Mouse (Mus musculus): ENCODE measurements around the gene Aplp1.
"Not testable (repeated sequence)": the region's sequence is repeated elsewhere in the genome, so short reads cannot be mapped to it uniquely, and the experiment has no call there.

Gene Aplp1

GRCm38 (mm10) chr7:30444971-30445751 is at the start of gene Aplp1:
Gene Aplp1 (minus strand): TSS chr7:30445535.
- in situ Hi-C loops (cut with MboI; ENCODE audit: low sequenced_read_pairs), result loop anchor here (5.0 kb wide), 1 partner anchor 47 kb away; the partner anchor contains the start of gene Prodh2

GRCm38 (mm10) chr7:30493401-30493931 is 48.1 kb upstream of the Aplp1 start, which contains the start of gene Prodh2:
Gene Prodh2 (plus strand): TSS chr7:30493622.
- in situ Hi-C loops (cut with MboI; ENCODE audit: low sequenced_read_pairs), result loop anchor here (5.0 kb wide), 1 partner anchor 51 kb away; no protein-coding TSS in a partner anchor

- in situ Hi-C loops (cut with MboI; ENCODE audit: low sequenced_read_pairs), result loop anchor here (5.0 kb wide), 1 partner anchor 50 kb away; no protein-coding TSS in a partner anchor
Observed at GRCm38 (mm10) chr7:30492765-30493164, 47.4 kb upstream of the Aplp1 start.

- in situ Hi-C loops (cut with MboI; ENCODE audit: low sequenced_read_pairs), result loop anchor here (5.0 kb wide), 1 partner anchor 49 kb away; no protein-coding TSS in a partner anchor
Observed at GRCm38 (mm10) chr7:30490957-30491307, 45.6 kb upstream of the Aplp1 start.

- in situ Hi-C loops (cut with MboI; ENCODE audit: low sequenced_read_pairs), result loop anchor here (5.0 kb wide), 1 partner anchor 48 kb away; no protein-coding TSS in a partner anchor
Observed at GRCm38 (mm10) chr7:30490251-30490956, 45.1 kb upstream of the Aplp1 start.

- in situ Hi-C loops (cut with MboI; ENCODE audit: low sequenced_read_pairs), result no loop called here
Observed at GRCm38 (mm10) chr7:30484250-30484649, 38.9 kb upstream of the Aplp1 start.

- in situ Hi-C loops (cut with MboI; ENCODE audit: low sequenced_read_pairs), result no loop called here
Observed at GRCm38 (mm10) chr7:30477415-30478381, 32.4 kb upstream of the Aplp1 start.

GRCm38 (mm10) chr7:30476136-30476535 is 30.8 kb upstream of the Aplp1 start:
- in situ Hi-C loops (cut with MboI; ENCODE audit: low sequenced_read_pairs), result not testable (repeated sequence)

- in situ Hi-C loops (cut with MboI; ENCODE audit: low sequenced_read_pairs), result no loop called here
Observed at GRCm38 (mm10) chr7:30474999-30475398, 29.7 kb upstream of the Aplp1 start.

GRCm38 (mm10) chr7:30472411-30472810 is 27.1 kb upstream of the Aplp1 start:
- in situ Hi-C loops (cut with MboI; ENCODE audit: low sequenced_read_pairs), result no loop called here

GRCm38 (mm10) chr7:30464816-30465300 is 19.5 kb upstream of the Aplp1 start:
- in situ Hi-C loops (cut with MboI; ENCODE audit: low sequenced_read_pairs), result no loop called here

- in situ Hi-C loops (cut with MboI; ENCODE audit: low sequenced_read_pairs), result no loop called here
Observed at GRCm38 (mm10) chr7:30463996-30464395, 18.7 kb upstream of the Aplp1 start.

- in situ Hi-C loops (cut with MboI; ENCODE audit: low sequenced_read_pairs), result no loop called here
Observed at GRCm38 (mm10) chr7:30463568-30463967, 18.2 kb upstream of the Aplp1 start.

GRCm38 (mm10) chr7:30459484-30459883 is 14.1 kb upstream of the Aplp1 start:
- in situ Hi-C loops (cut with MboI; ENCODE audit: low sequenced_read_pairs), result no loop called here

GRCm38 (mm10) chr7:30457629-30458330 is 12.4 kb upstream of the Aplp1 start, which contains the start of the genes Kirrel2 and Nphs1:
Gene Kirrel2 (minus strand): TSS chr7:30457690.
Gene Nphs1 (plus strand): TSS chr7:30458315.
- in situ Hi-C loops (cut with MboI; ENCODE audit: low sequenced_read_pairs), result no loop called here

- in situ Hi-C loops (cut with MboI; ENCODE audit: low sequenced_read_pairs), result no loop called here
Observed at GRCm38 (mm10) chr7:30456911-30457628, 11.7 kb upstream of the Aplp1 start.

- in situ Hi-C loops (cut with MboI; ENCODE audit: low sequenced_read_pairs), result no loop called here
Observed at GRCm38 (mm10) chr7:30456487-30456886, 11.2 kb upstream of the Aplp1 start.

- in situ Hi-C loops (cut with MboI; ENCODE audit: low sequenced_read_pairs), result no loop called here
Observed at GRCm38 (mm10) chr7:30454259-30454658, 8.9 kb upstream of the Aplp1 start.

- in situ Hi-C loops (cut with MboI; ENCODE audit: low sequenced_read_pairs), result no loop called here
Observed at GRCm38 (mm10) chr7:30453766-30454165, 8.4 kb upstream of the Aplp1 start.

All from CH12F3 (cell line).